Mouse (Mus musculus) hindbrain, embryonic 16.5 days (tissue): ENCODE results near the gene Padi4. TPM values are rescaled to one million over a fixed set of nuclear protein-coding genes. Genes with fewer than 3 reads are reported as not detected.

Source experiments
- ATAC-seq: fragments of 200-750 bp; cut with Nextera tagmentation; 2 replicates; pipeline ENCODE4 v1.8.0; 2017; ENCODE audit warnings: moderate TSS enrichment, moderate library complexity
- H3K27ac ChIP-seq: fragments of 300-500 bp; sonication (generic); 2 replicates; pipeline ENCODE4 v1.5.1; 2014; ENCODE audit warnings: low read depth, mild to moderate bottlenecking, control low read depth, low read length, moderate library complexity
- H3K27me3 ChIP-seq: fragments of 300-500 bp; sonication (generic); replicated peaks from 2 replicates; pipeline ENCODE4 v1.6.1; 2014; ENCODE audit warnings: low read length; ENCODE audit not compliant: control insufficient read depth, insufficient read depth
- H3K36me3 ChIP-seq: fragments of 300-500 bp; sonication (generic); 2 replicates; pipeline ENCODE4 v1.6.1; 2014; ENCODE audit warnings: mild to moderate bottlenecking, low read length, moderate library complexity, mixed read lengths; ENCODE audit not compliant: control insufficient read depth, insufficient read depth
- H3K4me1 ChIP-seq: fragments of 300-500 bp; sonication (generic); 2 replicates; pipeline ENCODE4 v1.6.1; 2014; ENCODE audit warnings: low read depth, low read length; ENCODE audit not compliant: control insufficient read depth, insufficient read depth
- H3K4me2 ChIP-seq: fragments of 300-500 bp; sonication (generic); 2 replicates; pipeline ENCODE4 v1.6.1; 2014; ENCODE audit warnings: mild to moderate bottlenecking, low read length, control low read depth, moderate library complexity
- H3K4me3 ChIP-seq: fragments of 300-500 bp; sonication (generic); 2 replicates; pipeline ENCODE4 v1.5.1; 2014; ENCODE audit warnings: mild to moderate bottlenecking, low read length, control low read depth, moderate library complexity
- H3K9ac ChIP-seq: fragments of 300-500 bp; sonication (generic); 2 replicates; pipeline ENCODE4 v1.6.1; 2014; ENCODE audit warnings: low read depth, mild to moderate bottlenecking, control low read depth, low read length, moderate library complexity
- H3K9me3 ChIP-seq: fragments of 300-500 bp; sonication (generic); 2 replicates; pipeline ENCODE4 v1.6.1; 2014; ENCODE audit warnings: mild to moderate bottlenecking, low read length, moderate library complexity; ENCODE audit not compliant: control insufficient read depth
- WGBS: fragments of 180-500 bp; shearing (Covaris S2); extraction: QIAGEN DNeasy Blood & Tissue Kit; methylation state at CpG from one replicate; pipeline ENCODE4 v1.1.7; 2014; 5-methylcytosine and 5-hydroxymethylcytosine counted together
- polyA plus RNA-seq: library from polyadenylated mRNA; unstranded; fragments of >200 nt; fragmentation: Nextera tagmentation; extraction: Ambion mirVana; gene quantifications from 2 replicates; pipeline ENCODE4 v1.2.1, GENCODE M21; 2015

Gene Padi4
- polyA plus RNA-seq, 1 experiment from 2014 or later: 0.14 TPM

GRCm38 (mm10) chr4:140812191-140812590 lies 38.2 kb upstream of the Padi4 start:
- WGBS: 74% methylated on average over 8 of the region's 8 CpGs
- Histone ChIP-seq H3K9ac (no peak overlapping the region), H3K27me3 (0 out of 2 replicates have a peak, but pooled peaks cover 7% of the 10 kb centered on the region), H3K9me3 (no peaks in the 10 kb centered on the region), H3K4me1 (no peaks in the 10 kb centered on the region), H3K36me3 (no peaks in the 10 kb centered on the region), H3K4me2 (no peak overlapping the region), H3K27ac (no peak overlapping the region), H3K4me3 (no peak overlapping the region)
- no peak for ATAC-seq

- no peak within 1 kb of the TSS for H3K9ac ChIP-seq
- WGBS: 76% methylated on average over 16 of the region's 16 CpGs
- H3K27me3 ChIP-seq: 0 out of 2 replicates have a peak, but pooled peaks cover 7% of the 10 kb centered on the region
- no peak within 1 kb of the TSS for H3K4me3 ChIP-seq
- H3K36me3 ChIP-seq: no peaks in the 10 kb centered on the region
- no peak for ATAC-seq
- no peaks in the 10 kb centered on the region for H3K4me1 ChIP-seq
- no peak within 1 kb of the TSS for H3K4me2 ChIP-seq
- no peaks in the 10 kb centered on the region for H3K9me3 ChIP-seq
- H3K27ac ChIP-seq: no peak within 1 kb of the TSS
These were observed 36.6 kb upstream of the Padi4 start, which contains the start of gene Padi3 for GRCm38 (mm10) chr4:140810458-140811260. Gene Padi3 (minus strand): TSS chr4:140810648.

GRCm38 (mm10) chr4:140809118-140809517 lies 35.1 kb upstream of the Padi4 start:
- Histone ChIP-seq H3K27me3 (0 out of 2 replicates have a peak, but pooled peaks cover 2% of the 10 kb centered on the region), H3K9ac (no peak overlapping the region), H3K27ac (no peak overlapping the region), H3K4me1 (no peaks in the 10 kb centered on the region), H3K4me3 (no peak overlapping the region), H3K4me2 (no peak overlapping the region), H3K36me3 (no peaks in the 10 kb centered on the region), H3K9me3 (no peaks in the 10 kb centered on the region)
- 87% methylated on average over 8 of the region's 8 CpGs for WGBS
- no peak for ATAC-seq

- no peak for ATAC-seq
- H3K36me3 ChIP-seq: no peaks in the 10 kb centered on the region
- WGBS: 88% methylated on average over 9 of the region's 9 CpGs
- no peak overlapping the region for H3K4me2 ChIP-seq
- no peak overlapping the region for H3K4me3 ChIP-seq
- no peak overlapping the region for H3K9ac ChIP-seq
- no peaks in the 10 kb centered on the region for H3K9me3 ChIP-seq
- no peaks in the 10 kb centered on the region for H3K4me1 ChIP-seq
- no peaks in the 10 kb centered on the region for H3K27me3 ChIP-seq
- H3K27ac ChIP-seq: no peak overlapping the region
These were observed 30.6 kb upstream of the Padi4 start for GRCm38 (mm10) chr4:140804601-140805000.

DNA sequence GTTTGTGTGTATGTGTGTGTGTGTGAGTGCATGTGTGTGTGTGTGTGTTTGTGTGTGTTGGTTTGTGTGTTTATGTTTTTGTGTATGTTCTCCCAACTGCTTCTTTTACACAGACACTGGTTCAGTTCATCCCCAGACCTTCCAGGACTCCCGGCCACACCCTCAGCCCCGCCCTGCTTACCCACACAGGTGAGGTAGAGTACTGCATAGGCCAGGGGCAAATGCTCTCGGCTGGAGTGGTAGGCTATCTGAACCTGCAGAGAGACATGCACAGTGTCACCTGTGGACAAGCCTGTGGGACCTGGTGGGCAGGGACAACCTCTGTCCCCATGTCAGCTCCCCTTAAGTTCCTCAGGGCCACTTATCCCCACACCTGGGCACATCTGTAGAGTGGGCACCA lies 27.3 kb upstream of the Padi4 start:
- H3K4me3 ChIP-seq: no peak overlapping the region
- no peak overlapping the region for H3K4me2 ChIP-seq
- H3K36me3 ChIP-seq: no peaks in the 10 kb centered on the region
- H3K27ac ChIP-seq: no peak overlapping the region
- H3K4me1 ChIP-seq: no peaks in the 10 kb centered on the region
- no peaks in the 10 kb centered on the region for H3K9me3 ChIP-seq
- H3K27me3 ChIP-seq: no peaks in the 10 kb centered on the region
- 85% methylated on average over 3 of the region's 3 CpGs for WGBS
- no peak for ATAC-seq
- H3K9ac ChIP-seq: no peak overlapping the region

DNA sequence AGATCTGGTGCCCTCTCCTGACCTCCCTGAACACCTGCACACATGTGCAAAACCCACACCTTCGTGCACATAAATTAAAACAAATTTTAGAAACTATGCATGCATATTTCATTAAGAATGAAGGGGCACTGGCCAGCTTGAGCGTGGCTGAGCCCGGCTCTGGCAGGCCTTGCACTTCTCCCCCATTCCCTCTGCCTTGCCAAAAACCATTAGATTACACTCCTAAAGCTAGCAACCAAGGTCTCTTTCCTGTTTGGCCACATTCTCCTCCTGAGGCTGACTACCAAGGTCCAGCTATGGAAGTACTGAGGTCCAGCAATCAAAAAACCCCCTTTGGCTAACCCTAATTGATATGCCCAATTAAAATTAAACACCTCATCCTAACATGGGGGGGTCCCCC lies 22.8 kb upstream of the Padi4 start:
- 76% methylated on average over 3 of the region's 3 CpGs for WGBS
- no peak overlapping the region for H3K4me2 ChIP-seq
- H3K27ac ChIP-seq: no peak overlapping the region
- no peak overlapping the region for H3K9ac ChIP-seq
- ATAC-seq: no peak
- H3K27me3 ChIP-seq: no peaks in the 10 kb centered on the region
- no peak overlapping the region for H3K4me3 ChIP-seq
- no peaks in the 10 kb centered on the region for H3K36me3 ChIP-seq
- no peaks in the 10 kb centered on the region for H3K4me1 ChIP-seq
- H3K9me3 ChIP-seq: no peaks in the 10 kb centered on the region

- H3K27me3 ChIP-seq: no peaks in the 10 kb centered on the region
- WGBS: 77% methylated on average over 9 of the region's 9 CpGs
- no peaks in the 10 kb centered on the region for H3K36me3 ChIP-seq
- no peak overlapping the region for H3K4me2 ChIP-seq
- H3K9ac ChIP-seq: no peak overlapping the region
- no peak for ATAC-seq
- H3K9me3 ChIP-seq: no peaks in the 10 kb centered on the region
- no peaks in the 10 kb centered on the region for H3K4me1 ChIP-seq
- no peak overlapping the region for H3K27ac ChIP-seq
- no peak overlapping the region for H3K4me3 ChIP-seq
These were observed 20.6 kb upstream of the Padi4 start for GRCm38 (mm10) chr4:140794678-140795077.

GRCm38 (mm10) chr4:140793795-140794194 lies 19.8 kb upstream of the Padi4 start:
- no peak overlapping the region for H3K4me3 ChIP-seq
- no peak overlapping the region for H3K27ac ChIP-seq
- H3K36me3 ChIP-seq: no peaks in the 10 kb centered on the region
- H3K4me1 ChIP-seq: no peaks in the 10 kb centered on the region
- WGBS: 44% methylated on average over 9 of the region's 9 CpGs
- H3K27me3 ChIP-seq: no peaks in the 10 kb centered on the region
- ATAC-seq: no peak
- H3K4me2 ChIP-seq: no peak overlapping the region
- H3K9me3 ChIP-seq: no peaks in the 10 kb centered on the region
- no peak overlapping the region for H3K9ac ChIP-seq

DNA sequence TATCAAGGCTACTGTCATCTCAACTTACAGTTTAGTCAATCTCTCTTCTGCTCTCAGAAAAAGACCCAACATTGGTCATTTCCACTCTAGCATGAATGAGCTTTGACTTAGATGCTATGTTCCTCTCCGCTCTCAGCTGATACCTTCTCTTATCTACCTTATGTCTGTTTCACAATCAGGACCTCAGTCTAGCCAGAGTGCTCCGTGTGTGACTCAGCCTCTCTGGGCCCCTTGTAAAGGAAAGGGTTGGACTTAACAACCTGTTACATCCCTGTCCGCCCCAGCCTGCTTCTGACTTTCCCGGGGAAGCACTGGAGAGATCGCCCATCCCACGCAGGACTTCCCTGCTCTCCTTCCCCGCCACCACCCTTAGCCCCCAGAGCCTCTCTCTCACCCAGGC lies 18.5 kb upstream of the Padi4 start:
- ATAC-seq: no peak

More for the DNA sequence above, 18.5 kb upstream of the Padi4 start:
- no peak overlapping the region for H3K4me3 ChIP-seq
- H3K9me3 ChIP-seq: no peaks in the 10 kb centered on the region
- no peaks in the 10 kb centered on the region for H3K4me1 ChIP-seq
- 93% methylated on average over 7 of the region's 7 CpGs for WGBS
- no peak overlapping the region for H3K4me2 ChIP-seq
- H3K27ac ChIP-seq: no peak overlapping the region
- H3K36me3 ChIP-seq: no peaks in the 10 kb centered on the region
- no peaks in the 10 kb centered on the region; the same call in 1 of the 2 replicates for H3K27me3 ChIP-seq
- no peak overlapping the region for H3K9ac ChIP-seq
